Mouse (Mus musculus) activated CD4-positive, CD25-positive, alpha-beta regulatory T cell, adult 4 months (primary cell): Measurements from ENCODE around the gene Dusp1. TPM values are rescaled to one million over a fixed set of nuclear protein-coding genes. Genes with fewer than 3 reads are reported as not detected.
A peak's percentile ranks its signal among the peaks of the same experiment; 100 is the strongest.

ENCODE experiments used
- ATAC-seq: one replicate; pipeline ENCODE4 v1.8.0; 2017
- polyA plus RNA-seq, 2 experiments: library from polyadenylated mRNA; unstranded; fragments of 100-300 nt; shearing (Covaris generic); gene quantifications; one replicate each; pipeline ENCODE4 v1.2.1; 2017

Gene Dusp1
- polyA plus RNA-seq, 2 experiments from 2014 or later = 25.1 to 28.8 TPM

DNA sequence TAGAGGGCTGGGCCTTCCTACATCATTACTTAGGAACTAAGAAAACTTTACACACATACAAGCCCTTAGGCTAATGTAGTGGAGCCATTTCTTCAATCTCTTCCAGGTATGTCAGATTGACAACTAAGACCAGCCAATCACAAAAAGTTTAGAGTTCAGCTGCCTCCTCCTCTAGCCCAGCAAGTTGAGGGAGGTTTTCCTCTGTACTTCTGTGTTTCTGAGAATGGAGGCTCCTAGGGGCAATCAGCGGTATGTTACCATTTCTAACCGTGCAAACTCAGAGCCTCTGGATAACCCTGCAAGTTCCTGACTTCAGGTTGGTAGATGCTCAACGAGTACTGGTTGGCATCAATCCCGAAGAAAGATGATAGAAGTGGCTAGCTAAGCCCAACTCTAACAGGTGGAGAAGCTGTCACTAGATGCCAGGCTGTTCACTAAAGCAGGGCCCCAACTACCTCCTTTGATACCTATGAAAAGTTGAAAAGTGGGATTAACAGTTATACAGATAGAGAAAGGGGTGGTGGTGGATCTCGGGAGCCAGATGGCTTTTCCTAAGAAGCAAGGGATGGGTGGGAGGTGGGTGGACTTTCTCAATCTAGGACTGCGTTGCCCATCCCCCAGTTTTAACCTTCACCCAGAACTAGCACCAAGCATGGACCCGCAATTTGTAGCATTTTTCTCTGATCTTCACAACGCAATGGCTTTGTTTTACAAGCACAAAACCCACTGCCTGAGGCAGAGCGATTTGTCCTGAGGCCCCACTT lies 1.2 kb downstream of the Dusp1 start:
- peak; percentile 79 for ATAC-seq

GRCm38 (mm10) chr17:26553033-26553432 lies 8.9 kb downstream of the Dusp1 start:
- ATAC-seq = peak; percentile 71

DNA sequence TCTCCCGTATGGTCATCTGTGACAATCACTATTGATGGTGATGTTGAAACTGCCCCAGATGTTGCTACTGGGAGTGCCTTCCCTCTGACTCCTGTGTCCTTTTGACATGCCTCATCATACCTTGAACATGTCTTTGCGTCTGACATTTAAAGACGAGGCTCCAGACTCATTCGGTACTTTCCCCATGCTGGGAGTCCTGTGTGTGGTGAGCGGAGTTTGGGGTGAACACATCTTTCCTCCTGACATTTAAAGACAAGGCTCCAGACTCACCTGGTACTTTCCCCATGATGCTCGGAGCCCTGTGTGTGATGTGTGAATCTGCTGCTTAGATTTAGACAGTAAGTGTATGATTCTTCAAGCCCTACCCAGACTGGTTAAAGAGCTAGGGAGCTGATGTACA lies 10.8 kb downstream of the Dusp1 start:
- ATAC-seq = peak; percentile 90

GRCm38 (mm10) chr17:26549148-26549809 lies 12.6 kb downstream of the Dusp1 start:
- ATAC-seq = no peak

- no peak for ATAC-seq
These were observed 13.4 kb downstream of the Dusp1 start for GRCm38 (mm10) chr17:26548566-26548965.

GRCm38 (mm10) chr17:26547771-26548170 lies 14.2 kb downstream of the Dusp1 start:
- ATAC-seq = no peak

- ATAC-seq = no peak
These were observed 17.5 kb downstream of the Dusp1 start for GRCm38 (mm10) chr17:26544319-26544963.

- ATAC-seq = no peak
These were observed 21.8 kb downstream of the Dusp1 start for GRCm38 (mm10) chr17:26540083-26540482.

DNA sequence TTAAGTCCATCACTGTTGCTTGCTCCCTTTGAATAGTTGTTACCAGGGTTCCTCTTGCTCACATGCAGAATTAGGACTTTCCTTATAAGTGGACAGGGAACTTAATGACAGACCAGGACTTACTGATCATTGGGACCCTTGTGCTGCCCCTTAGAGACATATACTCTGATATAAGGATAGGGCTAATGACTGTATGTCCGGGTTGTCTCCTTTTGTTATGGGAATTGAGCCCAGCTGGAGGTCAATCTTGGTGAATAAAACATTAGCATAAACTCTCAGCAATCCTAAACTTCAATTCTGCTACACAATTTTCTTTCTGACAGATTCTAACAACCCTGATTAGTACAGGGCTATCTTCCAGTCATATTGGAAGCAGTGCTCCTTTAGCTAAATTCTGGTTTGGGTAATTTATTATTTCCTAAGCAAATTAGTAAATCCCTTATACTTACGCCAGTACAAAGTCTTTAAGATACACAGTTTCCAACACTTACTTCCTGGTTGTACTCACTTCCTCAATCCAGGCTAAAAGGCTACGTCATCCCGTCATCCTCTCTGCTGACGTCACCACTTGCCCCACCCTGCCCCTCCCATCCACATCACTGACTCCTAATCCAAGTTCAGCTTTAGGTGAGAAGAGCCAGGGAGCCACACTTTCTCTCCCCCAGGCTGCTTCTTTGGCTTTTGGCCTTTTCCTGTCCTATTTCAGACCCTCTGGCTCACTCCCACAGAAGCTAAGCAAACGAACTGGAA lies 24.0 kb downstream of the Dusp1 start:
- no peak for ATAC-seq

- ATAC-seq = no peak
These were observed 26.4 kb downstream of the Dusp1 start for GRCm38 (mm10) chr17:26535251-26536136.

- ATAC-seq = no peak
These were observed 27.2 kb downstream of the Dusp1 start for GRCm38 (mm10) chr17:26534695-26535094.

DNA sequence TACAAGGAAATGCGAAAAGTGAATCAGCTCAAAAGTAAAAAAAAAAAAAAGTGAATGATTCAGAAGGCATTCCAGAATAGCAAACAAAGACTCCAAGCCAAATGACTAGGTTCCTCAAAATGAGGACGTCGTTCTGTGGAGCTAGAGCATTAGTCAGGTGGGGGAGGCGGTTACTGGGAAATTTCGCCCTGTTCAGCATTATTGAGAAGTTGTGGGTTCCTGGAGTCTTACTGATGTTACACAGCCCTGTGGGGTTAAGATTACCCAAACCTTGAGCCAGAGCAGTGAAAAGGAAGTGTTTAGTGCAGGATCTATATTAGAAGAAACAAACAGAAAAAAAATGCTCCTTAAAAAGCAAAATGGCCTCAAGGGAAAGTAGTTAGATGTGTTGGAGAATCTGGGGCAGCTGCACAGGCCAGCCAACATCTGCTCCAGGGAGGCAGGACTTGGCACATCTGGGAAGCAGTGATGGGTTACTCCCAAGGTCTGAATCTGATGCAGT lies 28.0 kb downstream of the Dusp1 start:
- no peak for ATAC-seq

GRCm38 (mm10) chr17:26532476-26533045 lies 29.4 kb downstream of the Dusp1 start:
- peak; percentile 50 for ATAC-seq

DNA sequence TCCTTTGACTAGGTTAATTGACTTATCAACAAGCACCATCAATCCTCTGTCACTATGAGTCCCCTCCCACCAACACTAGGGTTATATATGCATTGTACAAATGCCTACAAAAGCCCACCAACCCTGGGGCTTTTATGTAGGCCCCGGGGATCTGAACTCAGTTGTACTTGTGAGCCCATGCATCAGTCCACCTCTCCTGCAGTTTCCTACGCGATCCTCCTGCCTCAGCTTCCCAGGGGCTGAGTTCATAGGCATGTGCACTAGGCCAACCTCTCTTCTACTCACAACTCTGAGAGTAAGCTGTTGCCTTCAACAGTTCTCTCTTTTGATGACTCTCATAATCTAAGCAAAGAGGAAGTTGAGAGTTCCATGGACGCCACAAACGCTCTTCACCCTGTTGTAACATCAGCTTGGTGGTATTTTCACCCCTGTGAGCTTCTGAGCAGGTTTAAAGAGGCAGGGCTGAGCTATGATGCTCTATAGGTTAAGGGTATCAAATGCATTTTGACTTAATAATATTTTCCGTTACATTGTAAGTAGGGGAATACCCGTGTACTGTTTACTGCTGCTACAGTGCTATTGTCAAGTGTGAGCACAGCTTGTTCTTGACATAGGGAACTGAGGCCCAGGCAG lies 30.4 kb downstream of the Dusp1 start:
- peak; percentile 87 for ATAC-seq

GRCm38 (mm10) chr17:26530590-26531081 lies 31.3 kb downstream of the Dusp1 start:
- no peak for ATAC-seq

DNA sequence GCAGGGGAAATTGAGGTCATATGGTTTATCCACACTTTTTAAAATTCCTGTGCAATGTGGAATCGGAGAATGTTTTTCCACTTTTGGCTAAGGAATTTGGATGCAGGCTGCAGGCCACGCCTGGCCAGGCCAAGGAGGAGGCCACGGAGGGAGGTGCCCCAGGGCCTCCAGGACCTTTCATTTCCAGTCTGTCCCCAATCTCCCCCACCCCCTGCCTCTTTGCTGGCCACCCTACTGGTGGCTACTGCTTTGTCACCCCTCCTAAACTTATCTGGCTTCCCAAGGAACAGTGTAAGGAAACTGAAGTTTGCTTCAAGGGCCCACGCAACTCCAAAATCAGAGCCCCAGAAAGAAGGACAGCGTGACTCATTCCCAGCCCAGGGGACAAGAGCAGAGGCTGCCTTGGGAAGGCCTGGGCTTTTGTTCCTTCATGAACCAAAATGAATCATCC lies 32.1 kb downstream of the Dusp1 start:
- ATAC-seq = no peak

DNA sequence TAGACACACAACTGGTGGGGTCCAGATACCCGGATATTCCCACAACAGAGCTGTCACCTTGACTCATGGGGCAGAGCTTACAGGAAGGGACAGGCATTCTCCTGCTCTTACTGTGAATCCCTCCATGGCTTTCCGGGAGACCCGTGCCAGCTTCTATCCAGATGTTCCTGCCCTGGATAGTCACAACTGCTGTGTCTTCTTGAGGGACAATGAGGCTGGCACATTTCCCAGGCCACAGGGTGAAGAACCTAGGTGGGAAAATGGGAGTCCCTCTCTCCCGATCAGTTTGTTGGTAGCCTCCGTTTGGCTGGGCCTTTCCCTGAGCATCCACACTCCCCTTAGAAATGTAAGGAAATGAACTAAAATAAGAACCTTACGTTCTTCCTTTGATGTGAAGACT lies 33.2 kb downstream of the Dusp1 start:
- ATAC-seq = no peak

DNA sequence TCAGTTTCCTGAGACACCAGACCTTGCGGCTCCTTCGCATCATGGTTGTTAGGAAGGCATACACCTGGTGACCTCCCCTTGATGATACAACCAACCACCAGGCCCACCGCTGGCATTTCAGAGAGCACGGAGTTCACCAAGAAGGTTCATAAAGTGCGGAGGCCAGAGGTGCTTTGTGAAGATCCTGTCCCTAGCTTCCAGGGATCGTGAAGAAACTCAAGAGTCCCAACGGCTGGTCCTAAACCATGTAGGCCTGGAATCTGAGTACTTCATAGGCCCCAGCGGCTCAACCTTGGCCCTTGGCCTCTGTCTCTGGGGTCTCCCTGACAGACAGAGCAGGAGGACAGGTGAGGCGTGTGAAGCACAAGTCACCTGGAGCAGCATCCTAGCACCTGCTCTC lies 34.6 kb downstream of the Dusp1 start:
- no peak for ATAC-seq

DNA sequence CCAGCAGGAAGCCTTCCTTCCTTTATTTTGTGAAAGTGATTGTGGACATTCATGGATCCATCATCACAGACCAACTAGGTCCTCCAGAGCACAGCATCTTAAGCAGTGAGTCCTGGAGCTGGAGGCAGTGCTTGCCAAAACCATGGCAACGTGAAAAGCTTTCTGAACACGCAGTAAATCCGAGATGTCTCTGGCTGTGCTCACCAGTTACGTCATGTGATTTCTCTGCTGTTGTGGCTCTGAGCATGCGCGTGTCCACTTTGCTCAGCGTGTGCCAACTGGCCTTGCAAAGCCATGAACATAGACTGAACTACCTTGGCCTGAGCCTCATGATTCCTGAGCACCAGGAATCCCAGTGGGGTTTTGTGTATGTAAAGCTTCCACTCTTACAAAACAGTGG lies 36.6 kb downstream of the Dusp1 start:
- no peak for ATAC-seq

- no peak for ATAC-seq
These were observed 37.1 kb downstream of the Dusp1 start for GRCm38 (mm10) chr17:26524801-26525200.

DNA sequence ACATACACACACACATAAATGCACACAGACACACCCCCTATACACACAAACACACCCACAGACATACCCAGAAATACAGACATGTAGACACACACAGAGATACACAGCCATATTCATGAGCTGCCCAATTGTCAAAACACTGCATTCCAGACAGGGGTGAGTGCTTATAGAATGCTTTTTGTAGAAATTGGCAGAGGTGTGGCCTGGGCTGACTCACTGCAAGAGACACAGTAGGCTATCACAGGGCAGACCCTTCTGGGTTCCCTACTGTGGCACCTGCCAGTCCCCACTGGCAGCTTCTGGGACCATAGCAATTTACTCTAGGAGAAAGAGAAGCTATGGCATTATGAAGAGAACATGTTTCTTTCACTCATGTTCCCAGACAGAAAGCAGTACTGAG lies 37.6 kb downstream of the Dusp1 start:
- ATAC-seq = no peak
